Comparison of ENCODE assay signal across 10 mouse cellular contexts in genomic region chr2:44060716-44061115, GRCm38 (mm10).
DNase-seq lines count a peak whose midpoint lies in the region; ATAC-seq and TF ChIP-seq lines count a peak whose summit lies in the region.
"Had no signal": no experiment of that assay in that cellular context is flagged by ENCODE, and none has a peak within 500 bp of the region (broad histone marks: within the 10 kb centered on the region; RNA-seq: fewer than 3 reads in every experiment).

No protein-coding gene starts in this region.

- H3K27ac ChIP-seq in left cerebral cortex, adult 2 months: 0 out of 2 replicates have a peak overlapping the region, but pooled peaks have one; percentile 32
- H3K27ac ChIP-seq in forebrain, postnatal 0 days (ENCODE audit: low read depth, low read length): no peak overlapping the region
- H3K27ac ChIP-seq: midbrain, embryonic 12.5 days had no signal

- DNase-seq in frontal cortex, postnatal 14 days (ENCODE audit: low spot score in 2 of 2): no peak
- no peak for DNase-seq in left cerebral cortex, adult 2 months (ENCODE audit: extremely low spot score in 1 of 2, low spot score in 2 of 2)
- no peak for DNase-seq in left cerebral cortex, adult 8-10 months (ENCODE audit: low spot score in 2 of 2)
- DNase-seq in brain, adult 2 months (ENCODE audit: low read depth, low spot score): peak; percentile 68
- DNase-seq in forebrain, postnatal 0 days: peak; percentile 62
- no peak for DNase-seq in ovary, postnatal 14 days (ENCODE audit: low spot score)

- H3K36me3 ChIP-seq in forebrain, postnatal 0 days (ENCODE audit: insufficient read depth): no peaks in the 10 kb centered on the region
- H3K36me3 ChIP-seq: midbrain, embryonic 12.5 days had no signal

- 28% methylated on average over 8 of the region's 8 CpGs for WGBS in forebrain, postnatal 0 days

- H3K27me3 ChIP-seq in forebrain, postnatal 0 days (ENCODE audit: insufficient read depth, low read length): no peaks in the 10 kb centered on the region
- H3K27me3 ChIP-seq: midbrain, embryonic 12.5 days had no signal

- peak; percentile 99 for ATAC-seq in frontal cortex, adult (ENCODE audit: low TSS enrichment)
- peak; percentile 81 for ATAC-seq in forebrain, postnatal 0 days
- no peak for ATAC-seq in monocyte, adult 5-6 weeks (replicated peaks; ENCODE audit: insufficient number of reproducible peaks, low FRiP score, low TSS enrichment, poor library complexity, severe bottlenecking)

- intact Hi-C loops in left cerebral cortex, adult 2 months (cut with DNase I): no loop called here

- peak overlapping the region; percentile 13; the same call in 1 of the 2 replicates for H3K4me3 ChIP-seq in left cerebral cortex, adult 2 months
- no peak overlapping the region for H3K4me3 ChIP-seq in forebrain, postnatal 0 days (ENCODE audit: low read depth, low read length)
- H3K4me3 ChIP-seq: midbrain, embryonic 12.5 days had no signal

- H3K4me2 ChIP-seq in forebrain, postnatal 0 days (ENCODE audit: low read depth): no peak overlapping the region
- H3K4me2 ChIP-seq: heart, embryonic 11.5 days; midbrain, embryonic 12.5 days had no signal

- H3K4me1 ChIP-seq in forebrain, postnatal 0 days (ENCODE audit: insufficient read depth): no peaks in the 10 kb centered on the region
- H3K4me1 ChIP-seq: midbrain, embryonic 12.5 days had no signal

- no peaks in the 10 kb centered on the region for H3K9me3 ChIP-seq in forebrain, postnatal 0 days (ENCODE audit: low read length)
- H3K9me3 ChIP-seq: midbrain, embryonic 12.5 days had no signal

- TF ChIP-seq CTCF in left cerebral cortex, adult 2 months (IDR thresholded peaks at IDR 0.05): peak; percentile 44
- peak; percentile 58 for TF ChIP-seq CTCF in forebrain, postnatal 0 days (IDR thresholded peaks at IDR 0.05; ENCODE audit: low read depth)

- H3K9ac ChIP-seq in forebrain, postnatal 0 days: no peak overlapping the region
- H3K9ac ChIP-seq: midbrain, embryonic 12.5 days had no signal

Comparison
In these comparisons a context has a peak if more than half of its experiments do, and no peak if none do; other contexts are left out.
1. DNase-seq: peak in brain, adult 2 months (single experiment) and forebrain, postnatal 0 days (single experiment); none in frontal cortex, postnatal 14 days (0 of 2), left cerebral cortex, adult 2 months (0 of 2), left cerebral cortex, adult 8-10 months (0 of 2) and ovary, postnatal 14 days (single experiment).